Mouse (Mus musculus) MEL (cell line): ENCODE results near the gene Atg7. TPM values are rescaled to one million over a fixed set of nuclear protein-coding genes. Genes with fewer than 3 reads are reported as not detected.

Source experiments
- DNase-seq: peaks from one replicate; pipeline ENCODE4 v3.0.0; 2011; ENCODE audit warnings: low read depth, low spot score
- H3K27ac ChIP-seq: 2 replicates; pipeline ENCODE4 v1.5.1; 2012; ENCODE audit warnings: low read depth, mild to moderate bottlenecking, control low read depth, low read length, moderate library complexity; ENCODE audit not compliant: control insufficient read depth
- H3K27me3 ChIP-seq, 2 experiments: fragments of 150-350 bp in 1 of 2; sonication (generic) in 1 of 2; 2 replicates each; pipeline ENCODE4 v1.6.1; 2012; ENCODE audit warnings: low read length in 2 of 2, mild to moderate bottlenecking in 2 of 2, improper control_type of control experiment in 1 of 2, moderate library complexity in 1 of 2; ENCODE audit not compliant: insufficient read depth in 2 of 2, control insufficient read depth in 1 of 2
- H3K36me3 ChIP-seq, 2 experiments: 2 replicates each; pipeline ENCODE4 v1.6.1; 2012 to 2014; ENCODE audit warnings: low read length in 2 of 2, improper control_type of control experiment in 1 of 2, inconsistent platforms in 1 of 2, mild to moderate bottlenecking in 1 of 2; ENCODE audit not compliant: insufficient read depth in 2 of 2, control insufficient read depth in 1 of 2
- H3K4me1 ChIP-seq, 2 experiments: fragments of 150-350 bp in 1 of 2; sonication (generic) in 1 of 2; 2 replicates each; pipeline ENCODE4 v1.6.1; 2012; ENCODE audit warnings: low read length in 2 of 2, improper control_type of control experiment in 1 of 2, mild to moderate bottlenecking in 1 of 2; ENCODE audit not compliant: insufficient read depth in 2 of 2, control insufficient read depth in 1 of 2
- H3K4me3 ChIP-seq, 2 experiments: fragments of 150-350 bp in 1 of 2; sonication (generic) in 1 of 2; 2 replicates each; pipeline ENCODE4 v1.5.1; 2012; ENCODE audit warnings: low read depth in 2 of 2, low read length in 2 of 2, mild to moderate bottlenecking in 2 of 2, moderate library complexity in 2 of 2, control low read depth in 1 of 2, improper control_type of control experiment in 1 of 2; ENCODE audit not compliant: control insufficient read depth in 1 of 2, insufficient read depth in 1 of 2
- H3K79me2 ChIP-seq: 2 replicates; pipeline ENCODE4 v1.6.1; 2012; ENCODE audit warnings: mild to moderate bottlenecking, low read length, moderate library complexity; ENCODE audit not compliant: control insufficient read depth, poor library complexity, insufficient read depth
- H3K9ac ChIP-seq: 2 replicates; pipeline ENCODE4 v1.6.1; 2012; ENCODE audit warnings: low read depth, mild to moderate bottlenecking, control low read depth, low read length, moderate library complexity; ENCODE audit not compliant: control insufficient read depth, poor library complexity, severe bottlenecking
- H3K9me3 ChIP-seq: fragments of 150-350 bp; sonication (generic); replicated peaks from 2 replicates; pipeline ENCODE4 v1.6.1; 2012; ENCODE audit warnings: mild to moderate bottlenecking, low read length, improper control_type of control experiment, moderate library complexity; ENCODE audit not compliant: insufficient read depth
- BHLHE40 ChIP-seq: IDR thresholded peaks from 2 replicates; pipeline ENCODE4 v1.6.1; 2012; ENCODE audit warnings: low read depth, mild to moderate bottlenecking, inconsistent platforms, low read length, improper control_type of control experiment, borderline replicate concordance
- CHD1 ChIP-seq: IDR thresholded peaks from 2 replicates; pipeline ENCODE4 v1.6.1; 2012; ENCODE audit warnings: low read depth, mild to moderate bottlenecking, inconsistent platforms, low read length, improper control_type of control experiment
- CHD2 ChIP-seq: IDR thresholded peaks from 2 replicates; pipeline ENCODE4 v1.6.1; 2011; ENCODE audit warnings: low read length, improper control_type of control experiment
- E2F4 ChIP-seq: IDR thresholded peaks from 2 replicates; pipeline ENCODE4 v1.6.1; 2011; ENCODE audit warnings: low read depth, low read length, improper control_type of control experiment, borderline replicate concordance
- ELF1 ChIP-seq: IDR thresholded peaks from 2 replicates; pipeline ENCODE4 v1.6.1; 2014; ENCODE audit warnings: low read depth, mild to moderate bottlenecking, inconsistent platforms, low read length, improper control_type of control experiment, moderate library complexity
- ETS1 ChIP-seq: IDR thresholded peaks from 2 replicates; pipeline ENCODE4 v1.6.1; 2012; ENCODE audit warnings: low read depth, mild to moderate bottlenecking, inconsistent platforms, low read length, improper control_type of control experiment, moderate library complexity
- GABPA ChIP-seq: IDR thresholded peaks from 2 replicates; pipeline ENCODE4 v1.6.1; 2012; ENCODE audit warnings: low read depth, mild to moderate bottlenecking, inconsistent platforms, low read length, improper control_type of control experiment, moderate library complexity
- HCFC1 ChIP-seq: IDR thresholded peaks from 2 replicates; pipeline ENCODE4 v1.6.1; 2012; ENCODE audit warnings: low read depth, mild to moderate bottlenecking, inconsistent platforms, low read length, improper control_type of control experiment, moderate library complexity
- JUND ChIP-seq: IDR thresholded peaks from 2 replicates; pipeline ENCODE4 v1.6.1; 2011; ENCODE audit warnings: low read depth, mild to moderate bottlenecking, improper control_type of control experiment, low read length
- MAX ChIP-seq: IDR thresholded peaks from 2 replicates; pipeline ENCODE4 v1.6.1; 2011; ENCODE audit warnings: low read length, improper control_type of control experiment
- MAZ ChIP-seq: IDR thresholded peaks from 2 replicates; pipeline ENCODE4 v1.6.1; 2012; ENCODE audit warnings: low read depth, mild to moderate bottlenecking, inconsistent platforms, low read length, improper control_type of control experiment
- MXI1 ChIP-seq: IDR thresholded peaks from 2 replicates; pipeline ENCODE4 v1.6.1; 2011; ENCODE audit warnings: mild to moderate bottlenecking, low read depth, low read length, improper control_type of control experiment
- MYB ChIP-seq: IDR thresholded peaks from 2 replicates; pipeline ENCODE4 v1.6.1; 2011; ENCODE audit warnings: mild to moderate bottlenecking, low read depth, low read length, improper control_type of control experiment
- MYC ChIP-seq: IDR thresholded peaks from 2 replicates; pipeline ENCODE4 v1.6.1; 2011; ENCODE audit warnings: low read depth, mild to moderate bottlenecking, low read length, improper control_type of control experiment, moderate library complexity
- POLR2A ChIP-seq, 2 experiments: IDR thresholded peaks; 2 replicates each; pipeline ENCODE4 v1.6.1; 2011 to 2012; ENCODE audit warnings: low read length in 2 of 2, mild to moderate bottlenecking in 2 of 2, control low read depth in 1 of 2, improper control_type of control experiment in 1 of 2, low read depth in 1 of 2, moderate library complexity in 1 of 2; ENCODE audit not compliant: control insufficient read depth in 1 of 2, insufficient read depth in 1 of 2, poor library complexity in 1 of 2
- POLR2AphosphoS2 ChIP-seq: IDR thresholded peaks from 2 replicates; pipeline ENCODE4 v1.6.1; 2011; ENCODE audit warnings: low read length, improper control_type of control experiment
- POLR2AphosphoS5 ChIP-seq: IDR thresholded peaks from 2 replicates; pipeline ENCODE4 v1.6.1; 2012; ENCODE audit warnings: low read depth, borderline replicate concordance, mild to moderate bottlenecking, inconsistent platforms, low read length, moderate library complexity, mixed read lengths
- RAD21 ChIP-seq: IDR thresholded peaks from 2 replicates; pipeline ENCODE4 v1.6.1; 2011; ENCODE audit warnings: mild to moderate bottlenecking, low read depth, low read length, improper control_type of control experiment
- RCOR1 ChIP-seq: IDR thresholded peaks from 2 replicates; pipeline ENCODE4 v1.6.1; 2012; ENCODE audit warnings: low read depth, mild to moderate bottlenecking, inconsistent platforms, low read length, improper control_type of control experiment
- SIN3A ChIP-seq: IDR thresholded peaks from 2 replicates; pipeline ENCODE4 v1.6.1; 2012; ENCODE audit warnings: low read length, improper control_type of control experiment, inconsistent platforms
- TBP ChIP-seq: IDR thresholded peaks from 2 replicates; pipeline ENCODE4 v1.8.0; 2011; ENCODE audit warnings: low read depth, low read length, improper control_type of control experiment
- TCF12 ChIP-seq: IDR thresholded peaks from 2 replicates; pipeline ENCODE4 v1.6.1; 2014; ENCODE audit warnings: low read depth, mild to moderate bottlenecking, inconsistent platforms, low read length, improper control_type of control experiment, moderate library complexity
- UBTF ChIP-seq: IDR thresholded peaks from 2 replicates; pipeline ENCODE4 v1.6.1; 2012; ENCODE audit warnings: low read depth, mild to moderate bottlenecking, inconsistent platforms, low read length, improper control_type of control experiment, moderate library complexity, borderline replicate concordance; ENCODE audit not compliant: insufficient read depth
- USF1 ChIP-seq: IDR thresholded peaks from 2 replicates; pipeline ENCODE4 v1.6.1; 2014; ENCODE audit warnings: low read depth, mild to moderate bottlenecking, inconsistent platforms, low read length, improper control_type of control experiment, moderate library complexity
- ZKSCAN1 ChIP-seq: IDR thresholded peaks from 2 replicates; pipeline ENCODE4 v1.6.1; 2012; ENCODE audit warnings: low read depth, mild to moderate bottlenecking, inconsistent platforms, low read length, improper control_type of control experiment, moderate library complexity
- polyA plus RNA-seq, 2 experiments: library from polyadenylated mRNA; stranded (reverse) in 1 of 2; unstranded in 1 of 2; fragments of >175 nt in 1 of 2; fragments of >200 nt in 1 of 2; gene quantifications; 2 replicates each; pipeline versions ENCODE4 v1.2.1 to v1.2.4; 2012; ENCODE audit warnings: low replicate concordance in 2 of 2, low read depth in 1 of 2; ENCODE audit not compliant: insufficient read length in 2 of 2, insufficient read depth in 1 of 2, missing spikeins in 1 of 2
- total RNA-seq: library from RNA; depleted of rRNA; stranded (reverse); fragments of 300-350 nt; gene quantifications from 2 replicates; pipeline ENCODE4 v1.2.3, GENCODE M21; 2012

Gene Atg7
- total and polyA plus RNA-seq, 3 experiments = 14.6 TPM; not detected in 1

DNA sequence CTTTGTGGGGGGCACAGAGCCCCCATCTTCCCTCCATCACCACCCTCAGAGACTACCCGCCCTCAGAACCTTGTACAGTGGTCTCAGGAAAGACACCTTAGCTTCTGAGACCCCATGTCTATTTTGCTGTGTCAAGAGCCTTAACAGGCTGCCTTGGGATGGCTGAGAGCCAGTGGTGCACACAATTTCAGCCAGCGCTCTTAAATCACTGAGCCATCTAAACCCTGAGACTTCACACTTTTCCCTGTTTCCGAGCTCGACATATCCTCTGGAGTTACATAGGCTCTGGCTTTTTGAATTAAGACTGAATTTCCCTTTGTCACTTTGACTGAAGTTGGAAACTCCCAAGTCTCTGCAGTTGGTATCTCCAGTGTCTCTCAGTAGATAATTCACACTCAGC lies 148.9 kb downstream of the Atg7 start:
- DNase-seq = no peak
- TF ChIP-seq ETS1 (no peak), BHLHE40 (no peak), E2F4 (no peak), MAZ (no peak), CHD1 (no peak), POLR2A (IDR thresholded peaks at IDR 0.05; ENCODE audit: control insufficient read depth in 1 of 2, insufficient read depth in 1 of 2, low read depth in 1 of 2, low read length in 2 of 2, poor library complexity in 1 of 2) (no peak), CHD2 (no peak), TBP (no peak), GABPA (no peak), HCFC1 (no peak), RCOR1 (no peak), MYB (no peak), ZKSCAN1 (no peak), POLR2AphosphoS5 (no peak), MXI1 (no peak), ELF1 (no peak), TCF12 (no peak), SIN3A (no peak), MAX (no peak)
- H3K4me3 ChIP-seq = no peak overlapping the region
- peaks cover 0 to 5% of the 10 kb centered on the region in 2 experiments; a peak in 2 of 4 replicates for H3K4me1 ChIP-seq
- no peaks in the 10 kb centered on the region for H3K79me2 ChIP-seq
- H3K9me3 ChIP-seq = no peaks in the 10 kb centered on the region
- no peak overlapping the region for H3K27ac ChIP-seq
- H3K9ac ChIP-seq = no peak overlapping the region
- H3K36me3 ChIP-seq = peaks cover 0 to 7% of the 10 kb centered on the region in 2 experiments; a peak in 2 of 4 replicates
- H3K27me3 ChIP-seq = no peaks in the 10 kb centered on the region

DNA sequence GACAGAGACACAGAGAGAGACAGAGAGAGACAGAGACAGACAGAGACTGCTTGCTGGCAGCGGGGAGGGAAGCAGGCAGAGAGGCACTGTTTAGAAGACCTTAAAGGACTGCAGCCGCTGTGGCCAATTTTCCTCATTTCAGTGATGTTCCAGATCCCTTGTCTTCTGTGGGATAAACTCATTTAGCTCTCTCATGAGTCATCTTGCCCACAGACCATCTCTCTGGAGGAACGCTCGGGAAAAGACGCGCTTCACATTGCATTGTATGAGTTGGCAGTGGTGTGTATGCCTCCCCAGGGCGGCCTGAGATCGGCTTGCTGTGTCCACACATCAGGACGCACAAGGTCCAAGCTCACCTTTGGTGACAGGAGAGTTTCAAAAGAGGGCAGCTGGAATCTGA lies 151.8 kb downstream of the Atg7 start:
- Histone ChIP-seq H3K9ac (no peak overlapping the region), H3K27ac (no peak overlapping the region), H3K9me3 (no peaks in the 10 kb centered on the region), H3K36me3 (peaks cover 0 to 7% of the 10 kb centered on the region in 2 experiments; a peak in 2 of 4 replicates), H3K27me3 (no peaks in the 10 kb centered on the region), H3K79me2 (no peaks in the 10 kb centered on the region), H3K4me1 (peaks cover 0 to 5% of the 10 kb centered on the region in 2 experiments; a peak in 2 of 4 replicates), H3K4me3 (no peak overlapping the region)
- TF ChIP-seq ZKSCAN1 (no peak), RAD21 (no peak), ELF1 (no peak), POLR2AphosphoS2 (no peak), UBTF (no peak), JUND (no peak), MYC (no peak), USF1 (no peak)
- DNase-seq = no peak
